Mouse (Mus musculus) thymus, postnatal 36 days (tissue): ENCODE results near the gene Selp.

Source experiments
- DNase-seq, 2 experiments: peaks; one replicate each; pipeline ENCODE4 v3.0.0; 2022; ENCODE audit warnings: mixed read lengths in 2 of 2

The Selp gene

GRCm38 (mm10) chr1:164119892-164120776, 5.1 kb downstream of the Selp start:
- no peak for DNase-seq

GRCm38 (mm10) chr1:164120777-164121158, 5.7 kb downstream of the Selp start:
- DNase-seq: no peak

- no peak for DNase-seq
Observed at GRCm38 (mm10) chr1:164123836-164124235, 8.8 kb downstream of the Selp start.

- no peak for DNase-seq
Observed at GRCm38 (mm10) chr1:164130013-164130412, 14.9 kb downstream of the Selp start.

GRCm38 (mm10) chr1:164132609-164133008, 17.5 kb downstream of the Selp start:
- DNase-seq: no peak

- DNase-seq: no peak
Observed at GRCm38 (mm10) chr1:164134101-164134500, 19.0 kb downstream of the Selp start.

GRCm38 (mm10) chr1:164135360-164135759, 20.3 kb downstream of the Selp start:
- DNase-seq: peak; percentile 31 to 44

- peak; percentile 30 to 31 for DNase-seq
Observed at GRCm38 (mm10) chr1:164135960-164136359, 20.9 kb downstream of the Selp start.

GRCm38 (mm10) chr1:164136636-164137035, 21.6 kb downstream of the Selp start:
- DNase-seq: no peak

- peak; percentile 83 to 88 for DNase-seq
Observed at GRCm38 (mm10) chr1:164138365-164139130, 23.5 kb downstream of the Selp start.

- no peak for DNase-seq
Observed at GRCm38 (mm10) chr1:164139464-164139863, 24.4 kb downstream of the Selp start.

- peak; percentile 55 to 63 for DNase-seq
Observed at GRCm38 (mm10) chr1:164149083-164149482, 34.0 kb downstream of the Selp start.

GRCm38 (mm10) chr1:164151387-164152088, 36.5 kb downstream of the Selp start, which contains the start of gene F5:
TSS of gene F5 (plus strand) at chr1:164151838.
- DNase-seq: no peak

GRCm38 (mm10) chr1:164152836-164153235, 37.8 kb downstream of the Selp start:
- DNase-seq: no peak

- no peak for DNase-seq
Observed at GRCm38 (mm10) chr1:164154983-164155382, 39.9 kb downstream of the Selp start.

- no peak for DNase-seq
Observed at GRCm38 (mm10) chr1:164158571-164158970, 43.5 kb downstream of the Selp start.

- DNase-seq: no peak
Observed at GRCm38 (mm10) chr1:164159781-164160180, 44.7 kb downstream of the Selp start.

- DNase-seq: no peak
Observed at GRCm38 (mm10) chr1:164162745-164163144, 47.7 kb downstream of the Selp start.

- DNase-seq: no peak
Observed at GRCm38 (mm10) chr1:164168818-164169217, 53.8 kb downstream of the Selp start.

GRCm38 (mm10) chr1:164170434-164170833, 55.4 kb downstream of the Selp start:
- DNase-seq: no peak

- no peak for DNase-seq
Observed at GRCm38 (mm10) chr1:164173145-164173544, 58.1 kb downstream of the Selp start.

GRCm38 (mm10) chr1:164176856-164177255, 61.8 kb downstream of the Selp start:
- DNase-seq: no peak

GRCm38 (mm10) chr1:164178429-164178828, 63.4 kb downstream of the Selp start:
- DNase-seq: no peak
